Mouse (Mus musculus) frontal cortex, postnatal 10 days (tissue): ENCODE measurements around the gene B630019K06Rik.
"Not testable (repeated sequence)": the region's sequence is repeated elsewhere in the genome, so short reads cannot be mapped to it uniquely, and the experiment has no call there.

ENCODE experiments used
- DNase-seq, 2 experiments: peaks; one replicate each; pipeline ENCODE4 v3.0.0; 2022; ENCODE audit warnings: low spot score in 2 of 2, mixed read lengths in 1 of 2

B630019K06Rik gene

GRCm38 (mm10) chrX:8892343-8893155 lies at the start of gene B630019K06Rik:
TSS of gene B630019K06Rik (plus strand) at chrX:8892382.
- DNase-seq, result peak; percentile 9 to 51

GRCm38 (mm10) chrX:8843694-8844093 lies 48.5 kb upstream of the B630019K06Rik start, which contains the start of gene Gm6592:
TSS of gene Gm6592 (plus strand) at chrX:8843994.
- DNase-seq, result no peak

GRCm38 (mm10) chrX:8852486-8852885 lies 39.7 kb upstream of the B630019K06Rik start:
- no peak for DNase-seq

DNA sequence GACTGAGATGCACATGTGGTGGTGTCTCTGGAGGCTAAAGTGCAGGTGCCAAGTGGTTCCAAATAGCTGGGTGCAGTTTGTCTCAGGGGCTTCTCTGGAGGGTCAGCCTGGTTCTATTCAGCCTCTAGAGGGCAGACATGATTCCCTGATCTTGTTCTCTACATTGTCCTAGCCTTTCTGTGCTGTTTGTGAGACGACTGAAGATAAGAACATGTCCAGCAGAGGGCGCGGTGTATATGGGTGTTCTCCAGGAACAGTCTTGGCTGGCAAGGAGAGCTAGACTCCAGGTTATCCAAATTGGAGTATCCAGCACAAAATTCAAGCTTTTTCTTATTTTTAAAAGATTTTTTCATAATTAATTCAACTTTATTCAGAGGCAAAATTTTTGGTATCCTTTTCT lies 27.9 kb upstream of the B630019K06Rik start:
- DNase-seq, result peak; percentile 27 to 65

DNA sequence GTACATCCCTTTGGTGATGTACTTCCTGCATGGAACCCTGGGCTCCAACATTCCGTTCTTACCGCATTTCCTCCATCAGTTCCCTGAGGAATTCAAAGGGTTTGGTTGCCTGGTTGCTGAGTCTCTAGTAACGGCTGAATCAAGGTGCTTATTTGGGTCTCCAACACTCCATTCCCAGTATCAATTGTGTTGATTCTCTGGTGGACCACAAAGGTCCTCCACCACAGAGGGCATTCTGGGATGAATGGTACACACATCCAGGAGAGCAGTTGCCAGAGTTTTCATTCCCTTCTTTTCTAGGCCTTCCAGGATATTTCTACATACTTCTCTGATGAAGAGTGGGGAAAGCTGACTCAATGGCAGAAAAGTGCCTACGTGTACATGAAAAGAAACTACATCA lies 18.2 kb upstream of the B630019K06Rik start, which contains the start of gene Gm5751:
Gm5751 (plus strand) TSS at position 301 of the 400 bp plus-strand sequence.
- not testable (repeated sequence) for DNase-seq

- DNase-seq, result no peak
Observed at GRCm38 (mm10) chrX:8884336-8884735, 7.8 kb upstream of the B630019K06Rik start.

GRCm38 (mm10) chrX:8891975-8892342 lies 223 bp upstream of the B630019K06Rik start:
- no peak for DNase-seq

- peak; percentile 4 to 15 for DNase-seq
Observed at GRCm38 (mm10) chrX:8893182-8893651, 1.0 kb downstream of the B630019K06Rik start.

DNA sequence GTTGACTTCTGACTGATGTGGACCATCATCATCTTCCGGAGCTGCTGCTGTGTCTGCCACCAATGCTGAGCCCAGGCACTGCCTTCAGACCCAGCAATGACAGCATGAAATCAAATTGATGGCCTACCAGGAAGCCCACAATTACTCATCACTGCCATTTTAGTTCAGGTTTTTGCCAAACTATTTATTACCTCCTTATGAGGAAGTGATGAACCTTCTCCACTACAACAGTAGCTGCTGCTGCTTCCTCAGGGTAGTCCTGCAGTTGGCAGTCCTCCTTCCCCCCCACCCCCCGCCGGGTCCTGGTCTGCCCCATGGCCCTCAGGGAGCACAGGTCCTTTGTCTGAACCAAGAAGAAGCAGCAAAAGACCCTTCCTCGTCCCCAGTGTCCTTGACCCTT lies 8.6 kb downstream of the B630019K06Rik start:
- DNase-seq, result no peak

DNA sequence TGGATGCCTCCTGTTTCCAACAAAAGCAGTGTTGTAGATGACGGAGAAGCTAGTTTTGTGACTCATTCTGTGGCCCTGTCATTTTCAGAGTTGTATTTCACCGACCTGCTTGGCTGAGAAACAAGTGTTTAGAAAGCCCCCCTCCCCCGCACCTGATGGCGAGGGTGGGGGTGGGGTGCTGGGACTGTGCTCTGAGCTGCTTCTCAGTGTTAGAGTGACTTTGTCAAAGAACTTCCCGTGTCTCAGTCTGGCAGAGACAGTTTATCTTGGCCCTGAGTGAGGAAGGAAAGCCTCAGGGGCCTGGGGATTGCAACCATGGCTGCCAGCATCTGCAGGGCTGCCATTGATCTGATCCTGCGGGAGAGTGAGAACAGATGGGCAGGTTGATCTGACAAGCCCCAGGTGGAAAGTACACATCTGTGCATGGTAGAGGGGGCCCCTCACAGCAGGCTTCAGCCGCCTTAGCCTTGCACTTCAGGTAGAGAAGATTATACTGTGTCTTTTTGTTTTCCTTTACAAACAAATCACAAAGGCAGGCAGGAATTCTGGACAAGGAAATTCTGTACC lies 9.8 kb downstream of the B630019K06Rik start:
- DNase-seq, result no peak

DNA sequence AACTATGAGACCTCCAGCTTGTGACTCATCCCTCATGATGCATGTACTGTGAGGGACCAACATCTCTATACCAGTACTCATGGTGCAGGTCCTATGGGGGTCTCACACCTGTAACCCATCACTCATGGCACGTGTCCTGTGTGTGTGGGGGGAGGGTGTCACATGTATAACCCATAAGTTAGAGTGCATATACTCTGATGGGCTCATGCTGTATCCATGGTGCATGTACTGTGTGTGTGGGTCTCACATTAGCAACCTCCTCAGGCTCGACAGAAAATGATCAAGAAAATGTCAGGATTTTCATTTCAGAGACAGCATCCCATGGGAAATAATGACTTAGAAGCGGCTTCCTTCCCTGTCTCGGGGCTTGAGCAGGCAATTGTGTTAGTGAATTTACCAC lies 28.9 kb downstream of the B630019K06Rik start:
- no peak for DNase-seq

DNA sequence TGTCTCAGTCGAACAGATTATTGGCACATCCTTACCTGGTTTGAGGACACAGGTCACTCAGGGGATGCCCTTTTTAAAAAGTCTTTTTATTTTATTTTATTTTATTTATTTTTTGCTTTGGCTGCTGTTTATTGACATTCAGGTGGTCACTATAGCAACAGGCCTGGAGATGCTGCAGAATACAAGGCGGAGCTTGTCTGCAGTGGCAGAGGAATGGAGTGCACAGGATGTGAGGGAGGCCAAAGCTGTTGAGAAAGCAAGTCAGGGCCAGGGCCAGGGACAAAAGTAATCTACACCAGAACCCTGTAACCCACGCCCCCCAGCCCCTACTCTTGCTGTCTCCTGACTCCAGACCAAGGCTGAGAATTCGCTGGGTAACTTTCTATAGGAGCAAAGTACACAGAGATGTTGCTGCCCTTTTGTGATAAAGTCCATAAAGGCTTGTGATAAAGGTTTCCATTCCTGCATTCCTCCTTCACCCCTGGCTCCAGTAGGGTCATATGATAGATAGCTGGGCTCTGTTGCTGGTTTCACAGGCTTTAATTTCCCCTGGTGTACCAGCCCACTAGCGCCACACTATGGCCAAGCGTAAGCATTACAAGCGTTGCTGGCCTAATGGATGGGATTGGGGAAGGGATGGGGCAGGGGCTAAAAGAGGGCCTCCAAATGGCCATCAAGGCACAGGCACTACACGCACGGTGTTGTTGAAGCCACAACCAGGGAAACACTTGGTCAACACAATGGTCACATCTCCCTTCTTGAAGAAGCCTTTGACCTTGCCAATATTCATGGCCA lies 29.8 kb downstream of the B630019K06Rik start:
- DNase-seq, result no peak

DNA sequence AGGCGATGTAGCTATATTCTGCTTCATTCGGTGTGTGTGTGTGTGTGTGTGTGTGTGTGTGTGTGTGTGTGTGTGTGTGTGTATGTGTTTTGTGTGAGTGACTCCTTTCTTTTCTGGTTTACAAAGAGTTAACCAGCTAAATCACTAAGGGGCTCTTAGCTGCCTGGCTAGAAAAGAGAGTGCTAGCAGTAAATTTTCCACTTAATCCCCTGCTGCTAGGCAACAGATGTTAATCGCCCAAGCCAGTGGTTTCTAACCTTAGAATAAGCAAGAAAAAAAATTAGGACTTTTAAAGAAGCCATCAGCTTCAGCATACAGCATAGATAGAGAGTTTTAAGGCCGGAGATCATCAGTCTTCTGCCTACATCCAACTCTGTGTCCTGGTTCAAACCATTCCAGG lies 35.1 kb downstream of the B630019K06Rik start:
- DNase-seq, result no peak

GRCm38 (mm10) chrX:8944041-8944440 lies 51.9 kb downstream of the B630019K06Rik start:
- DNase-seq, result no peak
